Mouse (Mus musculus): ENCODE results near the gene Ntrk1.

DNA sequence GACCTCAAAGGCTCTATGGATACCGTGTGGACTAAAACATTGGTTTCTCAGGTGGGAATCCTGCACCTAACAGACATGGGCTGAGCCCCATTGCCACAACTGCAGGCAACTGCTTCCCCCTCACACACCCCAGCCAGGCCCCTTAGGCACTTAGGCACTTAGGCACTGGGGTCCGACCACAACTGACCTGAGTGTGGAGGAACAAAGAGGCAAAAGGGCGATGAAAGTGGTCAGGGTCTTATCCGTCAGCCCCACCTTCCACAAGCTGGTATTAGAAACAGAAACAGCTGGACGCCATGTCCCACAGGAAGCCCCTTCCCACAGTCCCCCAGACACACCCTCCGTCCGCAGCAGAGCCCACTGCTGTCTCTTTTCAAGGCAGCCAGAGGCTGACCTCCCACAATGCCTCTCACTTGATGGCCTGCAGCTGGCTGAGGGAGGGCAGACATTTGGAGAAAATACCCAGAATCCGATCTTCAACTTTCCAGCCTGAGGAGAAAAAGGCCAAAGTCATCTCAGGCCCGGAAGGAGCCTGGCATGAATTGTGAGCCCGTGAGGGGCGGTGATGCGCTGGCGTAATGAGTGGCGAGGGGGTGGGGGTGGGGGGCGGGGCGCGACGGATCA lies 49.8 kb downstream of the Ntrk1 start:
- no peak for TF ChIP-seq CTCF (IDR thresholded peaks at IDR 0.05; ENCODE audit: insufficient read depth, low read length)
- no peak for TF ChIP-seq POLR2A (IDR thresholded peaks at IDR 0.05; ENCODE audit: borderline replicate concordance, extremely low read depth, low read depth, low read length)
